Mouse (Mus musculus): ENCODE measurements around the gene Gm17606.

Gene Gm17606

DNA sequence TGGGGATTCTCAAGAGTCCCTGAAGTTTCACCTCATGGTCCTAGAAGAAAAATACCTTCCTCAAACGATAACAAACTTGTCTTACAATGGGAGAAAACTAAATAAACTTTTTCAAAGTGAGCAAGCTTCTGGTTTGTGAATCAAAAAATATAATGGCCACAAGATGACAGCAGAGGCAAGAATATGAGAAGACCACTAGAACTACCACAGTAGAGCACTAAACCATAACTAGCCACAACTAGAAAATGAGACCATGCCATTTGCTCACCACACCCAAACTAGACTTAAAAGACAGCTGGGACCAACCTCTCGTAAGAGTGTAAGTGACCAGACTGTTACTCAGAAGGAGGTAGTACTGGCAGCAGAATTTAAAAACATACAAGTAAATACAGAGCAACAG is 19.3 kb downstream of the Gm17606 start:
- no peak for DNase-seq (ENCODE audit: low spot score in 2 of 2)

DNA sequence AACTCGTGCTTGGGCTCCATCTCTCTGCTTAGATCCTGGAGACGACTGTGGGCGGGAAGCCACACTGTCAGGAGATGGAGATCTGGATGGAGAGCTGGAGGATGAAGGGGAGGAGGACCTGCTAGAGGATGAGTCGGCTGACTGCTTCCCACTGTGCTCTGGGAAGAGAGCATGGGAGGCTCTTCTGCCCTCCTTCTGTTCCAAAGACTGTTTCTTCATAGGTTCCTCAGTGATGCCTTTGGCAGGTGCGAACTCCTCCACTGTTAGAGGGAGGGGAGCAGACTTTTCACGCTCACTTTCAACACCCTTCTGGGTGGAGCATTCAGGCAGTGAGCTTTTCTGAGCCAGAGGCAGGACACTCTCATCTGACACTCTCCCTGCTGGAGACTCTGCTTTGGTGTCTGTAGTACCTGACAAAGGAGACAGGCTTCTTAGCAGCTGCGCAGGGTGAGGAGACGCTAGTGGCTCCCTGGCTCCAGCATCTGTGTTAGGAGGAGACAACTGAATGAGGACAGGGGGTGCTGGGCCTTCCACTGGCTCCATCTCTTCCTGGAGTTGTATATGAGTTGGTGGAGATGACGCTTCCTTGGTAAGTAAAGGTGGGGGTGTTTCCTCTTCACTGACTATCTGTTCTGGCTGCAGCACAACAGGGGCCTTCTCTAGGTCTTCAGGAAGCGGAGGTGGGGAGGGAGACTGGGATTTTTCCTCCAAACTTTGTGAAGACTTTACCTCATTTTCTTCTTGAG is 23.9 kb downstream of the Gm17606 start:
- no peak for DNase-seq (ENCODE audit: low spot score in 2 of 2)

DNA sequence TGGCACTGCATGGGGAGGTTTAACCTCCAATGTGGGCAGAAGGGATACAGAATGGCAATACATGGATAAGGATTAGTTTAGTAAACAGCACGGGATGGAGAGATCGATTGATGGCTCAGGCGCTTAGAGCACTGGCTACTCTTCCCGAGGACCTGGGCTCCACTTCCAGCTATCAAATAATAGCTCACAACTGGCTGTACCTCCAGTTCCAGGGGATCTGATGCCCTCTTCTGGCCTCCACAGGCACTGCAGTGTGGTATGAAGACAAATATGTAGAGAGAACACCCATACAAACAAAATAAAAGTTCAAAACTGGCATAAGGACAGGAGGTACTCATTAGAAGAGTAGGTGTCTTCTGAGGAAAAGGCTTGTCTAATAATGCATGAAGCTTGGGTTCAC is 28.6 kb downstream of the Gm17606 start:
- DNase-seq (ENCODE audit: low spot score in 2 of 2): no peak

DNA sequence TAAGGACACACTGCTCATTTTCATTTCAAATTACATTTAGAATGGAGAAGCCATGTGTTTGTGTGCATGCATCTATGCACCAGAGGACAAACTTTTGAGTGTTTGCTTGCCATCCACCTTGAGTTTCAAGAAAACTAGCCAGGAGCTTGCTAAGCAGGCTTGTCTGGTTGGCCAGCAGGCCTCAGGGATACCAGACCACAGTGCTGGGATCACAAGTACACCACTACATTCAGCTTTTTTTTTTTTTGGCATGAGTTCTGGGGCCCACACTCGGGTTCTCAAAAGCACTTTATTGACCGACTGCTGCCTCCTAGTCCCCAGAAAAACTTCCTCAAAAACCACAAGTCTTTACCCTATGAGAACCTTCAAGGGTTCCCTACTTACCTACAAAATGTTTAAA is 33.6 kb downstream of the Gm17606 start:
- no peak for DNase-seq (ENCODE audit: low spot score in 2 of 2)

DNA sequence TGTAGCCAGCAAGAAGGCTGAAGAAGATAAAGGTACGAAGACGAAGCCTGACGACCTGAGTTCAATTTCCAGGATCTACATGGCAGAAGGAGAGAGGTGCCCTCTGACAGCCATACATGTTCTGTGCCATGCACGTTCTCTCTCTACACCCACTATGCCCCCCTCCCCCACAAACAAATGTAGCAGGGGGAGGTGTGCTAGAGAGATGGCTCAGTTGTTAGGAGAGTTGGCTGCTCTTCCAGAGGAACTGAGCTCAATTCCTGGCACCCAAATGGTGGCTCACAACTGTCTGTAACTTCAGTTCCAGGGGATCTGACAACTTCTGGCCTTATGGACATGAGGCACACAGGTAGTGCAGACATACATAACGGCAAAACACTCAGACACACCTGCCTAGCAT is 35.5 kb downstream of the Gm17606 start:
- no peak for DNase-seq (ENCODE audit: low spot score in 2 of 2)

DNA sequence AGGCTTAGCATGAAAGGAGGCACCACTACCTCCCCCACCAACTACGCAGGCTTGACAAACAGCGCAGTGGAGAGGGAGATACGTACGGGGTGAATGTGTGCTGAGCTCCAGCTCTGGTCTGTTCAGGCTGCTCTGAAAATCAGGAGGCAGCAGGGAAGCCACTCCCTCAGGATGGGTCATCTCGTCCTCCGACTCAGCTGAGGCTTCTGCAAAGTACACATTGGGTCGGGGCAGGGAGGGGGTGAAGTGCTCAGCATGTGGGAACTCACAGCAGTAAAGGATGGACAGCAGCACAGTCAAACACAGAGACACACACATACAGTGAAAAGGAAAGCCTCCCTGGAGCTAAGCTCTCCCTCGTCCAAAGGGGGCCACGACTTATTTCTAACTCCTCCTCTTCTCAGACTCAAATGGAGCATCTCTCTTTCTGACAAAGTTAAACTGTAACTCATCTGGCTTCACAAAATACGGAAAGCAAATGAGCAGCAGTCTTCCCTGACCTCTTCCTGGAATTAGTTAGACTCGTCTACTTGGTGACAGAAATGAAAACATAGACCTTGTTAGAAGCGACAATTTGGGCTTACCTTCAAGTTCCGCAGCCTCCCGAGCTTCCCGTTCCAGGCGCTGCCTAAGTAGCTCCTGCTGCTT is 38.0 kb downstream of the Gm17606 start:
- no peak for DNase-seq (ENCODE audit: low spot score in 2 of 2)

DNA sequence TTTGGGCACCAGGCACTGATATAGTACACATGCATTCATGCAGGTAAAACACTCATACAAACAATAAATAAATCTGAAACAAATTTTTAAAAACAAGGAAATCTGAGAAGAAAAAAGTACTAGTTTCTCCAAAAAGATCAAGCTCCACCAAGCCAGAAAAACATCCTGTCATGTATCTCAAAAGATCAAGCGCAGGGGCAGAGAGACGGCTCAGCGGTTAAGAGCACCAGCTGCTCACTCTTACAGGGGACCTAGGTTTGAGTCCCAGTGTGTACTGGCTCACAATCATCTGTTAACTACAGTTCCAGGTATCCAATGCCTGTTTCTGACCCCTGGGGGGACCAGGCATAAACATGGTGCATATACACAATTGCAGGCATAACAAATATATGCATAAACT is 41.6 kb downstream of the Gm17606 start:
- DNase-seq (ENCODE audit: low spot score in 2 of 2): no peak

DNA sequence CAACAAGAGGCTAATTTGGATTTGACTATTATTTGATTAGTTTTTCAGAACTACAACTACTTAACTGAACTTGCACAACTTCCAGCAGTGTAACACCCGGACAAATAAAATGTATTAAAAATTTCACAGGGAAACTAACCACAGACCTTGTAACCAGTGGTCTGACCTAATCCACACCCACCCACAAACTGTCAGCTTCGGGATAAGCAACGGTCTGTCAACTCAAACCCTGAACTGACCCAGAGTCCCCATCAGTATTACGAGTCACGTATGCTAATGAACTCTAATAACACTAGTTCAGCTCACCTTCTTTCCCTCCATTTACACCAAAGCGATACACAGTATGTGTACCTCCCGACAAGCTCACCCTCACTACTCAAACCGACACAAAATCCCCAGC is 44.7 kb downstream of the Gm17606 start:
- DNase-seq (ENCODE audit: low spot score in 2 of 2): no peak

DNA sequence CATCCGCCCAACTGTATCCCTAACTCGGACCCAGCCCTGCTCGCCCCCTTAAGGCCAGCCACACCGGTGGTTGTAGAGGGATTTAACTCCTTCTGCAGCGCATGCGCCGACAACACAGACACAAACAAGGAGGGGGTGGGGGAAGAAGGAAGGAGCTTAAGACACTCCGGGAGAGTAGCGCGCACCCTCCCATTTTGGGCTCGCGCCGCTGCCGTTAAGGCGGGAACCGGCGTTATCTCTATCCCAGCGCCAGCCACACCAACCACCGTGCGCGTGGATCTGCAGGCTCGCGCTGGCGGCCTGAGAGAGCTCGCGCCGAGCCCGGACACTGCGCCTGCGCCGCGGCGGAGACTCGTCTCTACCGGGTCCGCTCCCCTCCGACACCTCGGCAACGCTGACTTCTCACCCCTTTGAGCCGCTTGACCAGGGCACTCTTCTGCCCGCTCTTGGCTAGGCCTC is 45.3 kb downstream of the Gm17606 start, which contains the start of gene 1700123O20Rik:
1700123O20Rik (plus strand) TSS at position 154 of the 459 bp plus-strand sequence.
- DNase-seq (ENCODE audit: low spot score in 2 of 2): no peak

DNA sequence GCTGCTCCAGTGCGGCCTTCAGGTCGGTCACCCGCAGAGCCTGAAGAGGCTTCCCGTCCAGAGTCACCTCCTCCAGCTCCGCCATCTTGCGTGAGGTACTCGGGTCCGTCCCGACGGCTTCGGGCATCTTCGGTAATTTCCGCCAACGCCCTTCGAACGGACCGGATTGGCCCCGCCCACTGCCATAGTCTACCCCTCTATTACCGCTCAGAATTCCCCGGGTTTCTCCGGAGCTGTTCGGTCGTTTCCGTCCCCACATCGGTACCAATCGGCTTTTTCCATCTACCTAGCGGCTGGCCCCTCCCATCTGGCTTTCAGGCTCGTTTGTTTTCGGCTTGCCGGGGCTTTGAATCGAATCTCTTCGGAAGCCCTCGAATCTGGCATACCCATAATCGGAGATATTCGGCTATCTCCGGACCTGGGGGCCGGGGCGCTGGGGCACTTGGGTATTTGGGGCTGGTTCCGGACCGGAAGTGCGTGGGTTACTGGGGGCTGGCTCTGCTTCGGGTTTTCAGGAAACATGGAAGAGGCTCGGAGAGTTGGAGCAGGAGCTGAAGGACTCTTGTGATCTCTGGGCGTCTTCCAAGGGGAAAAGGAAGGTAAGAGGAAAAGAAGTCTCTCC is 45.9 kb downstream of the Gm17606 start, which contains the start of gene Acin1:
Acin1 (minus strand) TSS at position 410 of the 622 bp plus-strand sequence.
- peak; percentile 100 for DNase-seq (ENCODE audit: low spot score in 2 of 2)

DNA sequence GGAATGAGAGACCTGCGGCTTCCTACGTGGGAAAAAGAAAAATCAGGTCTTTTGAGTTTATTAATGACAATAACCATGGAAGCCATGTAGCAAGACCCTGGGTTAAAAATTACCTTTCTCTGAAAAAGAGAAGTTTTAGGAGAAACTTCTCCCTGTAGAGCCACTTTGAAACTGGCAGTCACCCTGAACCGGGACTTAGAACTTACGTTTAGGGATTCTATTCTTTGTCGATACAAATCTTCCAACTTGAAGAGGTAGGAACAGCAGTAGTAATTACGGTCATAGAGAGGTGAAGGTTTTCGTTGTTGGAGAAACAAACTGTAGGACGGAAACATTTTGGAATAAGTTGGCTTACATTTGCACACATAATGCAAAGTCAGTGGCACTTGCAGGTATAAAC is 46.5 kb downstream of the Gm17606 start:
- no peak for DNase-seq (ENCODE audit: low spot score in 2 of 2)

DNA sequence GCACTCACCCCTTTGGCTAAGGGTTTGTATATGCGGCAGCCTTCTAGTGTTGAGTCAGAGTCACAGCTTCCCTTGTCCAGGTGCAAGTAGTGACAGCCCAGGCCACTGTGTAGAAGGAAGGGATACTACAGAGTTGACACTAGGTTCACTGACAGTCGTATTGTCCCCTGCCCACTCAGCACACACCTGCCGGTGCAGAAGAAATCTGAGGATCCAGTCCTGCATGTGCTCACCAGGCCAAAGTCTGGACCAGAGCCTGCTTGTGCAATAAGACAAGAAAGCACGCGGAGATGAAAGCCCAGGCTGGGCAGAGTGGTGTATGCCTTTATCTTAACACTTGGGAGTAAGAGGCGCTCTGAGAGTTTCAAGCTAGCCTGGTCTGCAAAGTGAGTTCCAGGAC is 54.3 kb downstream of the Gm17606 start:
- DNase-seq (ENCODE audit: low spot score in 2 of 2): no peak

DNA sequence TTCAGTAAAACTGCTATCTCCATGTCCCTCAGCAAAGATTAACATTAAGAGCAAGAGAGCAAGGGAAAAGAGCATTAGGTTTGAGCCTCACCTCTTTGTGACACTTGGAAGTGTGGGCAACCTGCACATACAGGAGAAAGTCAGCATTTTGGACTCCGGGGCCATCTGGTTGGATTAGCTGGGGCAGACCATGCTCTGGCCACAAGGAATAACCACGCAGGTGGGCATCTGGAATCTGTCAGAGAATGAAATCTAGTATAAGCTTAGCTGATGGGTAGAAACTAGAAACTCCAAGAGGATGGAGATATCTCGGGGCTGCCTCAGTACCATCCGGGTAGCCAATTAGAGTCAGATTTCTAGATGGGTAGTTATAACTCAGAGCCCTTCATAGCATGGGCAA is 56.0 kb downstream of the Gm17606 start:
- DNase-seq (ENCODE audit: low spot score in 2 of 2): no peak

All from frontal cortex, postnatal 14 days (tissue).